ENCODE assay signal across 8 mouse cellular contexts in genomic region chr7:27356861-27357594, GRCm38 (mm10). TPM values are rescaled to one million over a fixed set of nuclear protein-coding genes. Genes with fewer than 3 reads are reported as not detected.
DNase-seq lines count a peak whose midpoint lies in the region; ATAC-seq and TF ChIP-seq lines count a peak whose summit lies in the region.

Gene Gm20479, minus strand, starts transcription at chr7:27357419.

- TF ChIP-seq CTCF in lung, adult 2 months (IDR thresholded peaks at IDR 0.05; ENCODE audit: insufficient read depth, low read length), result no peak

- no peak for ATAC-seq in intestine, embryonic 14.5 days (replicated peaks; ENCODE audit: low FRiP score, low TSS enrichment, low read depth)
- no peak for ATAC-seq in lung, embryonic 16.5 days (ENCODE audit: low read depth)
- ATAC-seq in stomach, embryonic 16.5 days (ENCODE audit: insufficient read depth, low FRiP score), result no peak

- WGBS in lung, adult 2 months, result 3% methylated on average over 27 of the region's 27 CpGs
- 4% methylated on average over 27 of the region's 27 CpGs for WGBS in forebrain, embryonic 10.5 days
- 2% methylated on average over 27 of the region's 27 CpGs for WGBS in intestine, embryonic 14.5 days
- WGBS in lung, embryonic 16.5 days, result 2% methylated on average over 27 of the region's 27 CpGs
- 2% methylated on average over 27 of the region's 27 CpGs for WGBS in stomach, embryonic 16.5 days

- DNase-seq in lung, adult 2 months, result no peak
- no peak for DNase-seq in lung, postnatal 25 days (ENCODE audit: low spot score)
- no peak for DNase-seq in forebrain, embryonic 10.5 days (ENCODE audit: extremely low spot score, low spot score)
- peak; percentile 74 for DNase-seq in intestine, embryonic 14.5 days (ENCODE audit: low spot score)
- DNase-seq in gastrocnemius, postnatal 14 days, result no peak
- no peak for DNase-seq in spleen, postnatal 4 days (ENCODE audit: low spot score in 2 of 2)

- H3K9me3 ChIP-seq in forebrain, embryonic 10.5 days, result peaks cover 6% of the 10 kb centered on the region; the same call in 1 of the 2 replicates
- no peaks in the 10 kb centered on the region for H3K9me3 ChIP-seq in intestine, embryonic 14.5 days (ENCODE audit: control insufficient read depth, low read length)
- H3K9me3 ChIP-seq in lung, embryonic 16.5 days (ENCODE audit: control insufficient read depth, low read length), result no peaks in the 10 kb centered on the region
- no peaks in the 10 kb centered on the region for H3K9me3 ChIP-seq in stomach, embryonic 16.5 days (replicated peaks; ENCODE audit: control insufficient read depth, low read length)

- peaks cover 16% of the 10 kb centered on the region for H3K36me3 ChIP-seq in forebrain, embryonic 10.5 days (replicated peaks)
- H3K36me3 ChIP-seq in intestine, embryonic 14.5 days (ENCODE audit: control insufficient read depth, insufficient read depth, low read length), result no peaks in the 10 kb centered on the region
- no peaks in the 10 kb centered on the region for H3K36me3 ChIP-seq in lung, embryonic 16.5 days (ENCODE audit: control insufficient read depth, insufficient read depth, low read length)
- no peaks in the 10 kb centered on the region for H3K36me3 ChIP-seq in stomach, embryonic 16.5 days (ENCODE audit: control insufficient read depth, insufficient read depth, low read length)

- peak within 1 kb of the TSS; percentile 55 for H3K4me3 ChIP-seq in lung, adult 2 months (replicated peaks; ENCODE audit: extremely low read depth, low read depth, low read length)
- H3K4me3 ChIP-seq in forebrain, embryonic 10.5 days, result peak within 1 kb of the TSS; percentile 80
- peak within 1 kb of the TSS; percentile 72 for H3K4me3 ChIP-seq in intestine, embryonic 14.5 days (ENCODE audit: low read depth, low read length)
- peak within 1 kb of the TSS; percentile 68 for H3K4me3 ChIP-seq in lung, embryonic 16.5 days (ENCODE audit: low read length)
- H3K4me3 ChIP-seq in stomach, embryonic 16.5 days (replicated peaks; ENCODE audit: low read length), result peak within 1 kb of the TSS; percentile 73

- intact Hi-C loops in gastrocnemius, postnatal 14 days (cut with DNase I; ENCODE audit: low total_unique reads), result no loop called here

- H3K27ac ChIP-seq in forebrain, embryonic 10.5 days, result peak within 1 kb of the TSS; percentile 85
- H3K27ac ChIP-seq in intestine, embryonic 14.5 days (ENCODE audit: low read depth), result peak within 1 kb of the TSS; percentile 90
- H3K27ac ChIP-seq in lung, embryonic 16.5 days (ENCODE audit: low read length), result peak within 1 kb of the TSS; percentile 81
- H3K27ac ChIP-seq in stomach, embryonic 16.5 days (ENCODE audit: low read length), result peak within 1 kb of the TSS; percentile 96

- H3K4me1 ChIP-seq in lung, adult 2 months (ENCODE audit: control insufficient read depth, insufficient read depth, low read length), result peaks cover 2% of the 10 kb centered on the region
- peaks cover 42% of the 10 kb centered on the region for H3K4me1 ChIP-seq in forebrain, embryonic 10.5 days
- peaks cover 19% of the 10 kb centered on the region for H3K4me1 ChIP-seq in intestine, embryonic 14.5 days (replicated peaks; ENCODE audit: control insufficient read depth, insufficient read depth, low read length)
- H3K4me1 ChIP-seq in lung, embryonic 16.5 days (replicated peaks; ENCODE audit: control insufficient read depth, insufficient read depth, low read length), result peaks cover 24% of the 10 kb centered on the region
- H3K4me1 ChIP-seq in stomach, embryonic 16.5 days (ENCODE audit: control insufficient read depth, insufficient read depth, low read length), result peaks cover 33% of the 10 kb centered on the region

- H3K9ac ChIP-seq in intestine, embryonic 14.5 days (ENCODE audit: low read length), result peak within 1 kb of the TSS; percentile 53
- H3K9ac ChIP-seq in lung, embryonic 16.5 days (ENCODE audit: low read length), result peak within 1 kb of the TSS; percentile 55
- H3K9ac ChIP-seq in stomach, embryonic 16.5 days (ENCODE audit: low read length), result peak within 1 kb of the TSS; percentile 72

- H3K4me2 ChIP-seq in intestine, embryonic 14.5 days (ENCODE audit: low read length), result peak within 1 kb of the TSS; percentile 80
- H3K4me2 ChIP-seq in lung, embryonic 16.5 days (ENCODE audit: low read depth, low read length), result peak within 1 kb of the TSS; percentile 72
- H3K4me2 ChIP-seq in stomach, embryonic 16.5 days (ENCODE audit: low read depth, low read length), result peak within 1 kb of the TSS; percentile 89

- peak; percentile 35; the same call in 1 of the 2 replicates for TF ChIP-seq POLR2A in lung, adult 2 months (IDR thresholded peaks at IDR 0.05; ENCODE audit: borderline replicate concordance, extremely low read depth, low read depth, low read length)

- H3K27me3 ChIP-seq in forebrain, embryonic 10.5 days (ENCODE audit: poor library complexity, severe bottlenecking), result peaks cover 51% of the 10 kb centered on the region
- H3K27me3 ChIP-seq in intestine, embryonic 14.5 days (replicated peaks; ENCODE audit: control insufficient read depth, insufficient read depth, low read length), result no peaks in the 10 kb centered on the region
- no peaks in the 10 kb centered on the region for H3K27me3 ChIP-seq in lung, embryonic 16.5 days (ENCODE audit: control insufficient read depth, insufficient read depth, low read depth, low read length)
- no peaks in the 10 kb centered on the region; the same call in 1 of the 2 replicates for H3K27me3 ChIP-seq in stomach, embryonic 16.5 days (ENCODE audit: control insufficient read depth, insufficient read depth, low read length)

RNA-seq across cellular contexts. Expression of gene Gm20479, which starts in this region (rescaled TPM):
- polyA plus RNA-seq in lung, adult 2 months (2012; rRNA removed), result not detected in 2 replicates
- 1.4 TPM in 1 of 2 replicates, not detected in the other for polyA plus RNA-seq in forebrain, embryonic 10.5 days (2016; fragmentation: Nextera tagmentation; extraction: Ambion mirVana)
- polyA plus RNA-seq in intestine, embryonic 14.5 days (2014; fragmentation: Nextera tagmentation; extraction: Ambion mirVana), result 0.50 and 1.2 TPM in 2 replicates
- polyA plus RNA-seq in lung, embryonic 16.5 days (2015; fragmentation: Nextera tagmentation; extraction: Ambion mirVana), result 0.52 and 1.1 TPM in 2 replicates
- 3.0 TPM in 1 of 2 replicates, not detected in the other for polyA plus RNA-seq in stomach, embryonic 16.5 days (2015; fragmentation: Nextera tagmentation; extraction: Ambion mirVana)
- under 1 TPM in 1 of 2 experiments, not detected in 1; 0.90 TPM for total RNA-seq in gastrocnemius, postnatal 14 days (2021)
